Mouse (Mus musculus) liver, embryonic 12.5 days (tissue): ENCODE measurements around the gene Ube2cbp. TPM values are rescaled to one million over a fixed set of nuclear protein-coding genes. Genes with fewer than 3 reads are reported as not detected.

Source experiments
- polyA plus RNA-seq: library from polyadenylated mRNA; unstranded; fragments of >200 nt; fragmentation: Nextera tagmentation; extraction: Ambion mirVana; gene quantifications from 2 replicates; pipeline ENCODE4 v1.2.1, GENCODE M21; 2016

Ube2cbp gene
- polyA plus RNA-seq, 1 experiment from 2014 or later, result 4.1 TPM

Other genes starting within 250 kb of the Ube2cbp start
- 6.4 and 7.6 TPM in 2 replicates for gene Dop1a, start 2.2 kb upstream of the Ube2cbp start, polyA plus RNA-seq
- 17.4 and 17.7 TPM in 2 replicates for gene Pgm3, start 106.9 kb upstream of the Ube2cbp start, polyA plus RNA-seq
- 1.6 and 2.1 TPM in 2 replicates for gene Rwdd2a, start 107.0 kb upstream of the Ube2cbp start, polyA plus RNA-seq
- 4.5 and 5.2 TPM in 2 replicates for gene Me1, start 231.0 kb upstream of the Ube2cbp start, polyA plus RNA-seq